Mouse (Mus musculus) megakaryocyte-erythroid progenitor cell, adult 5-6 weeks (primary cell): ENCODE measurements around the gene Olfr914. TPM values are rescaled to one million over a fixed set of nuclear protein-coding genes. Genes with fewer than 3 reads are reported as not detected.

Source experiments
- ATAC-seq: replicated peaks from 2 replicates; pipeline ENCODE4 v1.8.0; 2016; ENCODE audit warnings: mild to moderate bottlenecking, inconsistent platforms; ENCODE audit not compliant: severe bottlenecking, poor library complexity, low FRiP score, low TSS enrichment
- total RNA-seq, 2 experiments: library from RNA; stranded (forward) in 1 of 2; stranded (reverse) in 1 of 2; fragments of 200-1000, 215-1000 nt in 1 of 2; fragments of >200 nt in 1 of 2; fragmentation: Nextera tagmentation in 1 of 2; gene quantifications; 2 replicates each; pipeline ENCODE4 v1.2.3; 2014 to 2017

Gene Olfr914
- total RNA-seq (2014; fragmentation: Nextera tagmentation), result not detected in 2 replicates
- total RNA-seq (2017), result not detected in 2 replicates

- ATAC-seq, result no peak
Observed at GRCm38 (mm10) chr9:38604802-38605201, at the start of gene Olfr914. Gene Olfr914, plus strand, starts transcription at chr9:38605102.

GRCm38 (mm10) chr9:38579878-38580277 lies 25.0 kb upstream of the Olfr914 start, which contains the start of gene Olfr912:
Gene Olfr912, plus strand, starts transcription at chr9:38580178.
- no peak for ATAC-seq

GRCm38 (mm10) chr9:38591056-38591455 lies 13.8 kb upstream of the Olfr914 start:
- no peak for ATAC-seq

GRCm38 (mm10) chr9:38592459-38592858 lies 12.4 kb upstream of the Olfr914 start, which contains the start of gene Olfr913:
Gene Olfr913, plus strand, starts transcription at chr9:38592759.
- ATAC-seq, result no peak

GRCm38 (mm10) chr9:38632406-38632805 lies 27.5 kb downstream of the Olfr914 start:
- no peak for ATAC-seq

- no peak for ATAC-seq
Observed at GRCm38 (mm10) chr9:38659775-38660174, 54.9 kb downstream of the Olfr914 start, which contains the start of gene Olfr916. Gene Olfr916, minus strand, starts transcription at chr9:38659875.

Other genes starting within 250 kb of the Olfr914 start
- not detected in 2 replicates for gene Olfr250, start 238.2 kb upstream of the Olfr914 start, total RNA-seq (2014; fragmentation: Nextera tagmentation)
- gene Olfr250, start 238.2 kb upstream of the Olfr914 start, total RNA-seq (2017), result not detected in 2 replicates
- gene Olfr251, start 228.0 kb upstream of the Olfr914 start, total RNA-seq (2014; fragmentation: Nextera tagmentation), result not detected in 2 replicates
- gene Olfr251, start 228.0 kb upstream of the Olfr914 start, total RNA-seq (2017), result not detected in 2 replicates
- gene Olfr147, start 203.4 kb upstream of the Olfr914 start, total RNA-seq (2014; fragmentation: Nextera tagmentation), result not detected in 2 replicates
- gene Olfr147, start 203.4 kb upstream of the Olfr914 start, total RNA-seq (2017), result not detected in 2 replicates
- not detected in 2 replicates for gene Olfr901, start 175.6 kb upstream of the Olfr914 start, total RNA-seq (2014; fragmentation: Nextera tagmentation)
- not detected in 2 replicates for gene Olfr901, start 175.6 kb upstream of the Olfr914 start, total RNA-seq (2017)
- not detected in 2 replicates for gene Olfr902, start 157.4 kb upstream of the Olfr914 start, total RNA-seq (2014; fragmentation: Nextera tagmentation)
- gene Olfr902, start 157.4 kb upstream of the Olfr914 start, total RNA-seq (2017), result not detected in 2 replicates
- not detected in 2 replicates for gene Olfr904, start 142.0 kb upstream of the Olfr914 start, total RNA-seq (2014; fragmentation: Nextera tagmentation)
- gene Olfr904, start 142.0 kb upstream of the Olfr914 start, total RNA-seq (2017), result not detected in 2 replicates
- gene Olfr905, start 134.0 kb upstream of the Olfr914 start, total RNA-seq (2014; fragmentation: Nextera tagmentation), result not detected in 2 replicates
- not detected in 2 replicates for gene Olfr905, start 134.0 kb upstream of the Olfr914 start, total RNA-seq (2017)
- not detected in 2 replicates for gene Olfr906, start 118.0 kb upstream of the Olfr914 start, total RNA-seq (2014; fragmentation: Nextera tagmentation)
- gene Olfr906, start 118.0 kb upstream of the Olfr914 start, total RNA-seq (2017), result not detected in 2 replicates
- not detected in 2 replicates for gene Olfr907, start 109.3 kb upstream of the Olfr914 start, total RNA-seq (2014; fragmentation: Nextera tagmentation)
- not detected in 2 replicates for gene Olfr907, start 109.3 kb upstream of the Olfr914 start, total RNA-seq (2017)
- gene Olfr911-ps1, start 83.5 kb upstream of the Olfr914 start, total RNA-seq (2014; fragmentation: Nextera tagmentation), result not detected in 2 replicates
- not detected in 2 replicates for gene Olfr911-ps1, start 83.5 kb upstream of the Olfr914 start, total RNA-seq (2017)
- gene Olfr910, start 67.3 kb upstream of the Olfr914 start, total RNA-seq (2014; fragmentation: Nextera tagmentation), result not detected in 2 replicates
- gene Olfr910, start 67.3 kb upstream of the Olfr914 start, total RNA-seq (2017), result not detected in 2 replicates
- gene Olfr912, start 24.9 kb upstream of the Olfr914 start, total RNA-seq (2014; fragmentation: Nextera tagmentation), result not detected in 2 replicates
- gene Olfr912, start 24.9 kb upstream of the Olfr914 start, total RNA-seq (2017), result not detected in 2 replicates
- not detected in 2 replicates for gene Olfr913, start 12.3 kb upstream of the Olfr914 start, total RNA-seq (2014; fragmentation: Nextera tagmentation)
- not detected in 2 replicates for gene Olfr913, start 12.3 kb upstream of the Olfr914 start, total RNA-seq (2017)
- gene Olfr916, start 54.8 kb downstream of the Olfr914 start, total RNA-seq (2014; fragmentation: Nextera tagmentation), result not detected in 2 replicates
- gene Olfr916, start 54.8 kb downstream of the Olfr914 start, total RNA-seq (2017), result not detected in 2 replicates
- gene Olfr917, start 60.7 kb downstream of the Olfr914 start, total RNA-seq (2014; fragmentation: Nextera tagmentation), result not detected in 2 replicates
- not detected in 2 replicates for gene Olfr917, start 60.7 kb downstream of the Olfr914 start, total RNA-seq (2017)
- gene Olfr918, start 69.5 kb downstream of the Olfr914 start, total RNA-seq (2014; fragmentation: Nextera tagmentation), result not detected in 2 replicates
- gene Olfr918, start 69.5 kb downstream of the Olfr914 start, total RNA-seq (2017), result not detected in 2 replicates
- not detected in 2 replicates for gene Olfr919, start 98.6 kb downstream of the Olfr914 start, total RNA-seq (2014; fragmentation: Nextera tagmentation)
- gene Olfr919, start 98.6 kb downstream of the Olfr914 start, total RNA-seq (2017), result not detected in 2 replicates
- 12.3 and 16.2 TPM in 2 replicates for gene Vwa5a, start 113.2 kb downstream of the Olfr914 start, total RNA-seq (2014; fragmentation: Nextera tagmentation)
- gene Vwa5a, start 113.2 kb downstream of the Olfr914 start, total RNA-seq (2017), result 19.6 and 21.5 TPM in 2 replicates
- 0.15 TPM in 1 of 2 replicates, not detected in the other for gene Olfr920, start 147.2 kb downstream of the Olfr914 start, total RNA-seq (2014; fragmentation: Nextera tagmentation)
- 0.19 and 0.33 TPM in 2 replicates for gene Olfr920, start 147.2 kb downstream of the Olfr914 start, total RNA-seq (2017)
- gene Olfr921, start 168.0 kb downstream of the Olfr914 start, total RNA-seq (2014; fragmentation: Nextera tagmentation), result not detected in 2 replicates
- not detected in 2 replicates for gene Olfr921, start 168.0 kb downstream of the Olfr914 start, total RNA-seq (2017)
- gene Olfr922, start 209.5 kb downstream of the Olfr914 start, total RNA-seq (2014; fragmentation: Nextera tagmentation), result not detected in 2 replicates
- gene Olfr922, start 209.5 kb downstream of the Olfr914 start, total RNA-seq (2017), result not detected in 2 replicates
- gene Olfr923, start 221.4 kb downstream of the Olfr914 start, total RNA-seq (2014; fragmentation: Nextera tagmentation), result not detected in 2 replicates
- not detected in 2 replicates for gene Olfr923, start 221.4 kb downstream of the Olfr914 start, total RNA-seq (2017)
- gene Olfr924, start 239.3 kb downstream of the Olfr914 start, total RNA-seq (2014; fragmentation: Nextera tagmentation), result not detected in 2 replicates
- not detected in 2 replicates for gene Olfr924, start 239.3 kb downstream of the Olfr914 start, total RNA-seq (2017)
- gene Olfr26, start 250.0 kb downstream of the Olfr914 start, total RNA-seq (2014; fragmentation: Nextera tagmentation), result not detected in 2 replicates
- gene Olfr26, start 250.0 kb downstream of the Olfr914 start, total RNA-seq (2017), result not detected in 2 replicates